Mouse (Mus musculus) kidney, embryonic 15.5 days (tissue): Measurements from ENCODE around the gene Kcnn1. TPM values are rescaled to one million over a fixed set of nuclear protein-coding genes. Genes with fewer than 3 reads are reported as not detected.

ENCODE experiments used
- ATAC-seq: fragments of 200-750 bp; cut with Nextera tagmentation; replicated peaks from 2 replicates; pipeline ENCODE4 v1.8.0; 2017; ENCODE audit warnings: moderate TSS enrichment; ENCODE audit not compliant: low FRiP score
- H3K27ac ChIP-seq: fragments of 300-500 bp; sonication (generic); 2 replicates; pipeline ENCODE4 v1.5.1; 2015; ENCODE audit warnings: mild to moderate bottlenecking, inconsistent platforms
- H3K27me3 ChIP-seq: fragments of 300-500 bp; sonication (generic); 2 replicates; pipeline ENCODE4 v1.6.1; 2015; ENCODE audit warnings: inconsistent platforms
- H3K36me3 ChIP-seq: fragments of 300-500 bp; sonication (generic); 2 replicates; pipeline ENCODE4 v1.6.1; 2015; ENCODE audit warnings: inconsistent platforms
- H3K4me1 ChIP-seq: fragments of 300-500 bp; sonication (generic); 2 replicates; pipeline ENCODE4 v1.6.1; 2015; ENCODE audit warnings: inconsistent platforms
- H3K4me2 ChIP-seq: fragments of 300-500 bp; sonication (generic); 2 replicates; pipeline ENCODE4 v1.6.1; 2015; ENCODE audit warnings: moderate library complexity, mild to moderate bottlenecking, inconsistent platforms
- H3K4me3 ChIP-seq: fragments of 300-500 bp; sonication (generic); replicated peaks from 2 replicates; pipeline ENCODE4 v1.5.1; 2015; ENCODE audit warnings: mild to moderate bottlenecking, inconsistent platforms
- H3K9ac ChIP-seq: fragments of 300-500 bp; sonication (generic); 2 replicates; pipeline ENCODE4 v1.6.1; 2015; ENCODE audit warnings: mild to moderate bottlenecking, inconsistent platforms
- H3K9me3 ChIP-seq: fragments of 300-500 bp; sonication (generic); replicated peaks from 2 replicates; pipeline ENCODE4 v1.6.1; 2016; ENCODE audit warnings: inconsistent platforms
- WGBS: fragments of 180-500 bp; shearing (Covaris S2); methylation state at CpG from one replicate; pipeline ENCODE4 v1.1.7; 2015; ENCODE audit warnings: mixed read lengths; 5-methylcytosine and 5-hydroxymethylcytosine counted together
- polyA plus RNA-seq: library from polyadenylated mRNA; unstranded; fragments of >200 nt; fragmentation: Nextera tagmentation; extraction: Ambion mirVana; gene quantifications from 2 replicates; pipeline ENCODE4 v1.2.1, GENCODE M21; 2015

The Kcnn1 gene
- polyA plus RNA-seq, 1 experiment from 2014 or later: 2.9 TPM

- no peaks in the 10 kb centered on the region for H3K36me3 ChIP-seq
- H3K9ac ChIP-seq: peak overlapping the region; percentile 45
- no peaks in the 10 kb centered on the region for H3K9me3 ChIP-seq
- H3K4me3 ChIP-seq: peak overlapping the region; percentile 61
- peaks cover 22% of the 10 kb centered on the region for H3K4me1 ChIP-seq
- ATAC-seq: no peak; the same call in 1 of the 2 replicates
- WGBS: 2% methylated on average over 47 of the region's 47 CpGs
- peaks cover 67% of the 10 kb centered on the region for H3K27me3 ChIP-seq
- H3K4me2 ChIP-seq: peak overlapping the region; percentile 96
- no peak overlapping the region; the same call in 1 of the 2 replicates for H3K27ac ChIP-seq
Measured at GRCm38 (mm10) chr8:70803761-70804480, 59.1 kb downstream of the Kcnn1 start.

- Histone ChIP-seq H3K9me3 (no peaks in the 10 kb centered on the region), H3K4me2 (no peak overlapping the region), H3K4me3 (no peak overlapping the region), H3K27ac (no peak overlapping the region), H3K4me1 (peaks cover 29% of the 10 kb centered on the region), H3K36me3 (no peaks in the 10 kb centered on the region), H3K9ac (no peak overlapping the region), H3K27me3 (peaks cover 76% of the 10 kb centered on the region)
- ATAC-seq: no peak
- 63% methylated on average over 11 of the region's 11 CpGs for WGBS
Measured at GRCm38 (mm10) chr8:70802786-70803510, 60.1 kb downstream of the Kcnn1 start.

DNA sequence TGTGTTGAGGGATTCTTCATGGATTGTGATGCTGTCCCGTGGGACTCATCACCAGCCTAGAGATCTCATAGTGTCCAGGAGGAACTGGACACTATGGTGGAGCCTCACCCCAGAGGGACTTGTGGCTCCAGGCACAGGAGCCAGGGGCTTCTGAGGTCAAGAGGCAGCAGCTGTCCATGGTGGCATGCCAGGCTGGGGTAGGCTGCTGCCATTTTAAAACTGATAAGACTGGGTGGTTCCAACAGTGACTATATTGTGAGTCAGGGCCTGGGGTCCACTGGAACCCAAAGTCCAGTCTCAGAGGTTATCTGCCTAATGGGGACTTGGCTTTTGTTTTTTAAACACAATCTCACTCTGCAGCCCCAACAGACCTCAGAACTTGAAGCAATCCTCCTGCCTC lies 61.2 kb downstream of the Kcnn1 start:
- no peak overlapping the region for H3K4me3 ChIP-seq
- H3K4me1 ChIP-seq: peaks cover 34% of the 10 kb centered on the region
- WGBS: 80% methylated on average over 1 of the region's 1 CpGs
- H3K27ac ChIP-seq: no peak overlapping the region
- peaks cover 79% of the 10 kb centered on the region for H3K27me3 ChIP-seq
- H3K9me3 ChIP-seq: no peaks in the 10 kb centered on the region
- H3K36me3 ChIP-seq: no peaks in the 10 kb centered on the region
- ATAC-seq: no peak
- no peak overlapping the region for H3K9ac ChIP-seq
- H3K4me2 ChIP-seq: no peak overlapping the region

DNA sequence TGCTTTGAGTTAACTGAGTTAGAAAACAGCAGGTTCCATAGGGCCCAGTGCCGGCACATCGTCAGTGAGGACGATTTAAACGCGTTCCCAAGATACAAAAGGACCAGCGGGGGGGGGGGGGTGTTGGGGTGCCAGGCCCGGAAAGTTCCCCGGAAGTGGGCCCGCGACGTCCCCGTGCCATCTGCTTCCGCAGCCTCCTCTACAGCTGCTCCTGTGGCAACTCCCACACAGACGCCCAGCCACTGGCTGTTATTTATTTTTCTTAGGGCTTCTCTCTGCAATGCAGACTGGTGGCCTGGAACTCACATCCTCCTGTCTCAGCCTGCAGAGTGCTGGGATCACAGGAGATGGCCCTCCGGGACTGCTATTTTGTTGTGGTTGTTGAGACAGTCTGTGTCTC lies 61.9 kb downstream of the Kcnn1 start:
- Histone ChIP-seq H3K9ac (no peak overlapping the region), H3K9me3 (no peaks in the 10 kb centered on the region), H3K36me3 (no peaks in the 10 kb centered on the region), H3K4me2 (no peak overlapping the region), H3K4me1 (peaks cover 38% of the 10 kb centered on the region), H3K4me3 (no peak overlapping the region), H3K27me3 (peaks cover 82% of the 10 kb centered on the region), H3K27ac (no peak overlapping the region)
- no peak for ATAC-seq
- WGBS: 26% methylated on average over 15 of the region's 15 CpGs

GRCm38 (mm10) chr8:70800648-70801047 lies 62.4 kb downstream of the Kcnn1 start:
- 48% methylated on average over 10 of the region's 10 CpGs for WGBS
- Histone ChIP-seq H3K4me3 (no peak overlapping the region), H3K36me3 (no peaks in the 10 kb centered on the region), H3K4me2 (no peak overlapping the region), H3K4me1 (peaks cover 40% of the 10 kb centered on the region), H3K27me3 (peaks cover 83% of the 10 kb centered on the region), H3K9ac (no peak overlapping the region), H3K27ac (no peak overlapping the region), H3K9me3 (no peaks in the 10 kb centered on the region)
- ATAC-seq: no peak

DNA sequence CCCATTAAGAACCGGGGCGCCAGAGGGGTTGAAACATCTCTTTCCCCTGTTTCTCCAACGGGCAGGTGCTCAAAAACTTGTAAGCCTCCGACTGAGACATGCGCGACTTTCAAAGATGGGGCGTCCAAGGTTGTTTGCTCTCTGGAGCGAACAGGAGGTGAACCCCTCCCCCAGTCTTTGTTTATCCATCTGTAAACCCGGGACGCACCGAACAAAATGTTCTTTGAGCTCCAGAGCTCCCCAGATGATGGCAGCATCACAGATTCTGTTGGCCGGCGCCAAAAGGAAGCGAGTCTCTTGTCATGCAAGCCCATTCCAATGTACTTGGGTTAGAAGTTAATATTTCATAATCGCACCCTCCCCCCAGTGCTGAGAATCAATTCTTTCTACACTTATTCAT lies 64.8 kb downstream of the Kcnn1 start:
- H3K4me3 ChIP-seq: peak overlapping the region; percentile 62
- H3K27me3 ChIP-seq: peaks cover 69% of the 10 kb centered on the region
- no peaks in the 10 kb centered on the region for H3K36me3 ChIP-seq
- ATAC-seq: no peak
- 13% methylated on average over 15 of the region's 15 CpGs for WGBS
- H3K9ac ChIP-seq: no peak overlapping the region
- H3K27ac ChIP-seq: no peak overlapping the region
- peak overlapping the region; percentile 75 for H3K4me2 ChIP-seq
- H3K4me1 ChIP-seq: peaks cover 30% of the 10 kb centered on the region
- H3K9me3 ChIP-seq: no peaks in the 10 kb centered on the region

- WGBS: 0% methylated on average over 57 of the region's 57 CpGs
- ATAC-seq: peak; percentile 86
- H3K27me3 ChIP-seq: peaks cover 60% of the 10 kb centered on the region
- no peaks in the 10 kb centered on the region for H3K9me3 ChIP-seq
- peaks cover 39% of the 10 kb centered on the region for H3K4me1 ChIP-seq
- peak overlapping the region; percentile 39 for H3K9ac ChIP-seq
- H3K4me2 ChIP-seq: peak overlapping the region; percentile 75
- H3K27ac ChIP-seq: peak overlapping the region; percentile 61
- H3K36me3 ChIP-seq: no peaks in the 10 kb centered on the region
- peak overlapping the region; percentile 62 for H3K4me3 ChIP-seq
Measured at GRCm38 (mm10) chr8:70797081-70798070, 65.7 kb downstream of the Kcnn1 start.

- peaks cover 45% of the 10 kb centered on the region for H3K4me1 ChIP-seq
- H3K36me3 ChIP-seq: no peaks in the 10 kb centered on the region
- no peak overlapping the region for H3K27ac ChIP-seq
- no peaks in the 10 kb centered on the region for H3K9me3 ChIP-seq
- WGBS: 2% methylated on average over 54 of the region's 54 CpGs
- H3K27me3 ChIP-seq: peaks cover 52% of the 10 kb centered on the region
- H3K4me3 ChIP-seq: peak overlapping the region; percentile 62
- peak overlapping the region; percentile 54 for H3K9ac ChIP-seq
- ATAC-seq: no peak
- peak overlapping the region; percentile 75 for H3K4me2 ChIP-seq
Measured at GRCm38 (mm10) chr8:70796403-70797080, 66.5 kb downstream of the Kcnn1 start.

GRCm38 (mm10) chr8:70795370-70795769 lies 67.7 kb downstream of the Kcnn1 start:
- 85% methylated on average over 2 of the region's 2 CpGs for WGBS

DNA sequence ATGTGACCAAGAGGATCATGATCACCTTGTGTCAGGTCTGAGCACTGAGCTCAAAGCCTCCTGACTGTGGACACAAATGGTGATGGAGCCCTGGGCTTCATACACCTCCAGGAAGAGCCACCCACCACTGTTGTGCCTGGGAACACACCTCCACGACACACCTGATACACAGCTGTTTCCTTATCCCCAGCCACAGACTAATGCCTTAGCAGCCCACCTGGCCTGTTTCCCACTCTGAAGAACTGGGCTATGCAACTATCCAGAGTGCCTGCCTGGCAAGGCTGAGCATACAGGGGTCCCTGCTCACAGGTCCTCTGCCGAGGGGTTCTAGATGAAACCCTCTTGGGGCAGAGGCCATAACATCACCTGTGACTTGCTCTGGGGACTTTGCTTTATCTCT lies 68.8 kb downstream of the Kcnn1 start:
- Histone ChIP-seq H3K9me3 (no peaks in the 10 kb centered on the region), H3K9ac (no peak overlapping the region), H3K27me3 (peaks cover 32% of the 10 kb centered on the region), H3K4me3 (no peak overlapping the region), H3K36me3 (0 out of 2 replicates have a peak, but pooled peaks cover 5% of the 10 kb centered on the region), H3K4me2 (no peak overlapping the region), H3K27ac (no peak overlapping the region), H3K4me1 (peaks cover 56% of the 10 kb centered on the region)
- WGBS: 90% methylated on average over 2 of the region's 2 CpGs
- ATAC-seq: no peak

More at GRCm38 (mm10) chr8:70795370-70795769, 67.7 kb downstream of the Kcnn1 start:
- Histone ChIP-seq H3K27ac (no peak overlapping the region), H3K4me3 (no peak overlapping the region), H3K9me3 (no peaks in the 10 kb centered on the region), H3K9ac (no peak overlapping the region), H3K4me2 (no peak overlapping the region), H3K36me3 (no peaks in the 10 kb centered on the region), H3K4me1 (peaks cover 50% of the 10 kb centered on the region), H3K27me3 (peaks cover 43% of the 10 kb centered on the region)
- no peak for ATAC-seq

DNA sequence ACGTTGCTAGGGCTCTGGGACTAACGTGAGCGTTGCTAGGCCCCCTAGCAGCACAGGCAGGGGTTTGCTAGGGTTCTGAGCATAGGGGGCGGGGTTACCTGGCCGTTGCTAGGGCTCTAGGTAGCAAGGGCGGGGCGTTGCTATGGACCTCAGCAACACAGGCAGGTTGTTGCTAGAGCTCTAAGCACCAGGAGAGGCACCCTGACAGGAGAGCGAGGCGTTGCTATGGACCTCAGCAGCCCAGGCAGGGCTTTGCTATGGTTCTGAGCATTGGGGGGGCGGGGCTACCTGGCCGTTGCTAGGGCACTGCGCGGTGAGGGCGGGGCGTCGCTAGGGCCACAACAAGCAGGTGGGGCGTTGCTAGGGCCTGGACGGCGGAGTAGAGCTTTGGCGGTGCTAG lies 70.4 kb downstream of the Kcnn1 start:
- peak; percentile 60 for ATAC-seq
- peak overlapping the region; percentile 73 for H3K4me3 ChIP-seq
- H3K9ac ChIP-seq: peak overlapping the region; percentile 87; the same call in 1 of the 2 replicates
- H3K27me3 ChIP-seq: peaks cover 17% of the 10 kb centered on the region
- peak overlapping the region; percentile 92 for H3K27ac ChIP-seq
- peaks cover 18% of the 10 kb centered on the region; the same call in 1 of the 2 replicates for H3K36me3 ChIP-seq
- WGBS: 0% methylated on average over 19 of the region's 20 CpGs
- H3K4me1 ChIP-seq: peaks cover 61% of the 10 kb centered on the region
- peak overlapping the region; percentile 88 for H3K4me2 ChIP-seq
- no peaks in the 10 kb centered on the region for H3K9me3 ChIP-seq
